Mouse (Mus musculus): ENCODE results near the gene Tsc22d2. TPM values are rescaled to one million over a fixed set of nuclear protein-coding genes. Genes with fewer than 3 reads are reported as not detected.

The Tsc22d2 gene
- total and polyA plus RNA-seq, 2 experiments: 6.7 to 7.7 TPM

- no peak overlapping the region for H3K4me3 ChIP-seq (ENCODE audit: insufficient read depth, low read depth, low read length)
- WGBS: 91% methylated on average over 2 of the region's 2 CpGs
- no peak overlapping the region for H3K9ac ChIP-seq (ENCODE audit: low read depth, low read length)
- H3K79me2 ChIP-seq (ENCODE audit: control insufficient read depth, insufficient read depth, low read length): no peaks in the 10 kb centered on the region
- H3K36me3 ChIP-seq (ENCODE audit: control insufficient read depth, insufficient read depth, low read length): no peaks in the 10 kb centered on the region
- no peak overlapping the region for H3K27ac ChIP-seq (replicated peaks; ENCODE audit: insufficient read depth, low read depth, low read length)
- no peaks in the 10 kb centered on the region for H3K4me1 ChIP-seq (ENCODE audit: control insufficient read depth, insufficient read depth, low read length)
- DNase-seq (ENCODE audit: extremely low read depth, low read depth, low spot score): no peak
- H3K27me3 ChIP-seq (ENCODE audit: control insufficient read depth, insufficient read depth, low read length): no peaks in the 10 kb centered on the region
- no peak for TF ChIP-seq CTCF (IDR thresholded peaks at IDR 0.05; ENCODE audit: low read depth, low read length)
- TF ChIP-seq POLR2A (IDR thresholded peaks at IDR 0.05; ENCODE audit: extremely low read depth, insufficient read depth, low read length): no peak
These were observed 64.4 kb downstream of the Tsc22d2 start for GRCm38 (mm10) chr3:58478755-58479455.

- TF ChIP-seq POLR2A (IDR thresholded peaks at IDR 0.05; ENCODE audit: extremely low read depth, insufficient read depth, low read length) (no peak), CTCF (IDR thresholded peaks at IDR 0.05; ENCODE audit: low read depth, low read length) (peak; percentile 54; the same call in 1 of the 2 replicates)
- WGBS: 76% methylated on average over 7 of the region's 7 CpGs
- Histone ChIP-seq H3K4me1 (ENCODE audit: control insufficient read depth, insufficient read depth, low read length) (no peaks in the 10 kb centered on the region; the same call in 1 of the 2 replicates), H3K27me3 (ENCODE audit: control insufficient read depth, insufficient read depth, low read length) (no peaks in the 10 kb centered on the region), H3K36me3 (ENCODE audit: control insufficient read depth, insufficient read depth, low read length) (no peaks in the 10 kb centered on the region), H3K27ac (replicated peaks; ENCODE audit: insufficient read depth, low read depth, low read length) (no peak overlapping the region), H3K79me2 (ENCODE audit: control insufficient read depth, insufficient read depth, low read length) (no peaks in the 10 kb centered on the region), H3K9ac (ENCODE audit: low read depth, low read length) (no peak overlapping the region), H3K4me3 (ENCODE audit: insufficient read depth, low read depth, low read length) (no peak overlapping the region)
- peak; percentile 22 for DNase-seq (ENCODE audit: extremely low read depth, low read depth, low spot score)
These were observed 71.4 kb downstream of the Tsc22d2 start for GRCm38 (mm10) chr3:58485883-58486282.

GRCm38 (mm10) chr3:58487121-58487520 lies 72.6 kb downstream of the Tsc22d2 start:
- Histone ChIP-seq H3K4me3 (ENCODE audit: insufficient read depth, low read depth, low read length) (no peak overlapping the region), H3K9ac (ENCODE audit: low read depth, low read length) (no peak overlapping the region), H3K27me3 (ENCODE audit: control insufficient read depth, insufficient read depth, low read length) (no peaks in the 10 kb centered on the region), H3K4me1 (ENCODE audit: control insufficient read depth, insufficient read depth, low read length) (no peaks in the 10 kb centered on the region; the same call in 1 of the 2 replicates), H3K36me3 (ENCODE audit: control insufficient read depth, insufficient read depth, low read length) (no peaks in the 10 kb centered on the region), H3K27ac (replicated peaks; ENCODE audit: insufficient read depth, low read depth, low read length) (no peak overlapping the region), H3K79me2 (ENCODE audit: control insufficient read depth, insufficient read depth, low read length) (no peaks in the 10 kb centered on the region)
- DNase-seq (ENCODE audit: extremely low read depth, low read depth, low spot score): no peak
- 76% methylated on average over 3 of the region's 3 CpGs for WGBS
- TF ChIP-seq CTCF (IDR thresholded peaks at IDR 0.05; ENCODE audit: low read depth, low read length) (no peak), POLR2A (IDR thresholded peaks at IDR 0.05; ENCODE audit: extremely low read depth, insufficient read depth, low read length) (no peak)

GRCm38 (mm10) chr3:58487999-58488775 lies 73.7 kb downstream of the Tsc22d2 start:
- Histone ChIP-seq H3K9ac (ENCODE audit: low read depth, low read length) (no peak overlapping the region), H3K4me3 (ENCODE audit: insufficient read depth, low read depth, low read length) (no peak overlapping the region), H3K36me3 (ENCODE audit: control insufficient read depth, insufficient read depth, low read length) (no peaks in the 10 kb centered on the region), H3K79me2 (ENCODE audit: control insufficient read depth, insufficient read depth, low read length) (no peaks in the 10 kb centered on the region), H3K27ac (replicated peaks; ENCODE audit: insufficient read depth, low read depth, low read length) (no peak overlapping the region), H3K27me3 (ENCODE audit: control insufficient read depth, insufficient read depth, low read length) (no peaks in the 10 kb centered on the region), H3K4me1 (ENCODE audit: control insufficient read depth, insufficient read depth, low read length) (no peaks in the 10 kb centered on the region; the same call in 1 of the 2 replicates)
- DNase-seq (ENCODE audit: extremely low read depth, low read depth, low spot score): peak; percentile 21
- TF ChIP-seq POLR2A (IDR thresholded peaks at IDR 0.05; ENCODE audit: extremely low read depth, insufficient read depth, low read length): no peak
- TF ChIP-seq CTCF (IDR thresholded peaks at IDR 0.05; ENCODE audit: low read depth, low read length): no peak
- WGBS: 57% methylated on average over 8 of the region's 8 CpGs

GRCm38 (mm10) chr3:58490787-58491186 lies 76.3 kb downstream of the Tsc22d2 start:
- no peak for DNase-seq (ENCODE audit: extremely low read depth, low read depth, low spot score)
- Histone ChIP-seq H3K4me1 (ENCODE audit: control insufficient read depth, insufficient read depth, low read length) (no peaks in the 10 kb centered on the region; the same call in 1 of the 2 replicates), H3K36me3 (ENCODE audit: control insufficient read depth, insufficient read depth, low read length) (no peaks in the 10 kb centered on the region), H3K9ac (ENCODE audit: low read depth, low read length) (no peak overlapping the region), H3K27ac (replicated peaks; ENCODE audit: insufficient read depth, low read depth, low read length) (no peak overlapping the region), H3K27me3 (ENCODE audit: control insufficient read depth, insufficient read depth, low read length) (no peaks in the 10 kb centered on the region), H3K79me2 (ENCODE audit: control insufficient read depth, insufficient read depth, low read length) (no peaks in the 10 kb centered on the region), H3K4me3 (ENCODE audit: insufficient read depth, low read depth, low read length) (no peak overlapping the region)
- WGBS: 57% methylated on average over 7 of the region's 7 CpGs
- TF ChIP-seq POLR2A (IDR thresholded peaks at IDR 0.05; ENCODE audit: extremely low read depth, insufficient read depth, low read length) (no peak), CTCF (IDR thresholded peaks at IDR 0.05; ENCODE audit: low read depth, low read length) (peak; percentile 24; the same call in 1 of the 2 replicates)

All from liver, adult 2 months (tissue).